Mouse (Mus musculus): ENCODE measurements around the gene Cdc42ep1. TPM values are rescaled to one million over a fixed set of nuclear protein-coding genes. Genes with fewer than 3 reads are reported as not detected.

Gene Cdc42ep1
- polyA plus RNA-seq, 1 experiment from 2014 or later: 101 TPM

DNA sequence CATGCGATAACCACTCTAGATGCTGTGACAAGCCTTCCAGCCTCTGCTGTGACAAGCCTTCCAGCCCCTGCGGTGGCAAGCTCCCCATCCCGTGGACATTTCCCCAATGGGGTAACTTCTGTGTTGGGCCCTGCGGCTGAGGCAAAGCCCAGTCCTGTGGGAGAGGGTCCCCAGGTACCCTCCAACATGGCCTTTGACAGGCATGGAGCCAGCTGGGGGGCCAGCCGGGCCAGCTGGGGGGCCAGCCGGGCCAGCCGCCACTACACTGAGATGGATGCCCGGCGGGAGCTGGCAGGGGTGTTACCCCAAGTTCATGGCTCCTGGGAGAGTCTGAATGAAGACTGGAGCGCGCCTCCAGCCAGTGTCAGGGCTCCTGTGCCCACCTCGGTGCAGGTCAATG lies 7.1 kb downstream of the Cdc42ep1 start:
- H3K27ac ChIP-seq (ENCODE audit: low read depth): peak overlapping the region; percentile 84
- peaks cover 21% of the 10 kb centered on the region for H3K4me1 ChIP-seq (ENCODE audit: insufficient read depth)
- H3K4me3 ChIP-seq (ENCODE audit: low read depth, low read length): no peak overlapping the region
- H3K36me3 ChIP-seq (ENCODE audit: insufficient read depth): peaks cover 51% of the 10 kb centered on the region
- 67% methylated on average over 12 of the region's 12 CpGs for WGBS
- H3K9me3 ChIP-seq (ENCODE audit: low read depth, low read length): no peaks in the 10 kb centered on the region
- H3K27me3 ChIP-seq (ENCODE audit: insufficient read depth, low read length): no peaks in the 10 kb centered on the region
- TF ChIP-seq CTCF (IDR thresholded peaks at IDR 0.05; ENCODE audit: low read depth): no peak
- H3K9ac ChIP-seq: no peak overlapping the region
- H3K4me2 ChIP-seq: no peak overlapping the region
- DNase-seq (peak; percentile 1), ATAC-seq (ENCODE audit: insufficient read depth) (no peak)

DNA sequence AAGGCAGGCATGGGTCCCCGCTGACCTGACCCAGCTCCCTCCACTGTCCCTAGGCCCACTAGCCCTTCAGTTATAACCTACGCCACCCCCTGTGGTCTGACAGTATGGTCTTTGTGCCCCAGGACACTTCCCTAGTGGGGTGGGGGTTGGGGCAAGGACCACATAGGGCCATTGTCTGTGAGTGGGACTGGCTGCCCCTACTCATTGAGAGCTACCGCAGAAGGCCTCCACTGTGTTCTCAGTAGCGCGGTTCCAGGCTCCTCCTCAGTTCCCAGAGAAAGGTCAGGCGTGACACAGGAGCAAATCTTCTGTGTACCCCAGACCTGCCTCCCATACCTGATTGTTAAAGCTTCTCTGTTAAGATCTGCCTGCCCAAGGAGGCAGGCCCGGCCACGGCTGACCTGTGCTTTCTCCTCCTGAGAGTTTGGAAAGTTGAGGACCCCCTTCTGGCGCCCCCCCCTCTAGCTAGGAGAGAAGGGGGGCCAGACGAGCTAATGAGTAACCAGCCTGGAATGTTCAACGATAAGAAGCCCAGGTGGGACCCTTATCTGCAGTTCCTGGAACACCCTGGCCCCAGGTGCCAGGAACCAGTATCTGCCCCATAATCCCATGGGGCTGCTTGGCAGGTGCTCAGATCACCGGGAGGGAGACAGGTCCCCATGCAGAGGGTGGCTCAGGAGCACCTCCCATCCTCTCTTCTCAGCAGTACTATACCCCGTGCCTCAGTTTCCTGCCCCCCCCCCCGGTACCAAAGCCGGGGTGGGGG lies 7.8 kb downstream of the Cdc42ep1 start:
- Histone ChIP-seq H3K4me1 (ENCODE audit: insufficient read depth) (peaks cover 18% of the 10 kb centered on the region), H3K9me3 (ENCODE audit: low read depth, low read length) (no peaks in the 10 kb centered on the region), H3K9ac (no peak overlapping the region; the same call in 1 of the 2 replicates), H3K4me3 (ENCODE audit: low read depth, low read length) (no peak overlapping the region), H3K4me2 (peak overlapping the region; percentile 11; the same call in 1 of the 2 replicates), H3K36me3 (ENCODE audit: insufficient read depth) (peaks cover 50% of the 10 kb centered on the region), H3K27ac (ENCODE audit: low read depth) (peak overlapping the region; percentile 84), H3K27me3 (ENCODE audit: insufficient read depth, low read length) (no peaks in the 10 kb centered on the region)
- ATAC-seq (ENCODE audit: insufficient read depth) (peak; percentile 42), DNase-seq (peak; percentile 69)
- 46% methylated on average over 14 of the region's 15 CpGs for WGBS
- TF ChIP-seq CTCF (IDR thresholded peaks at IDR 0.05; ENCODE audit: low read depth): no peak

DNA sequence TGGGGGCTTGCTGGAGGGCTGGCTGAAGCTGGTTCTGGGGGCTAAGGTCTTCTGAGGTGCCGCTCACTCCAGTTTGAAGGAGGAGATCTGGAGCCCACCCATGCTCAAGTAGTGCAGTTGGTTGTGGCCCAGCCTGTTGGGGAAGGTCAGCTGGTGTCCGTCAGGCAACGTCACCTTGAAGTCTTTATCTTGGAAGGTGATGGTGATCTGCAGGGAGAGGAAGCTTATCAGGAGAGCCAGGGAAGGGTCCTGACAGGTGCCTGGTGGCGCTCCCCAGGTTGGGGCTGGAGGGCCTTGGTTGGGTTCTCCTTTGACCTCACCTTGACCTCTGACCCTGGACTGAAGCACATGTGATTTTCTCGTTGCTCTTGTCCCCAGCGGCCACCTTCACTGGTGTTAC lies 8.5 kb downstream of the Cdc42ep1 start:
- WGBS: 38% methylated on average over 6 of the region's 6 CpGs
- no peak for TF ChIP-seq CTCF (IDR thresholded peaks at IDR 0.05; ENCODE audit: low read depth)
- Histone ChIP-seq H3K36me3 (ENCODE audit: insufficient read depth) (peaks cover 43% of the 10 kb centered on the region), H3K9me3 (ENCODE audit: low read depth, low read length) (no peaks in the 10 kb centered on the region), H3K27me3 (ENCODE audit: insufficient read depth, low read length) (no peaks in the 10 kb centered on the region), H3K4me3 (ENCODE audit: low read depth, low read length) (no peak overlapping the region), H3K4me2 (no peak overlapping the region), H3K4me1 (ENCODE audit: insufficient read depth) (peaks cover 10% of the 10 kb centered on the region), H3K27ac (ENCODE audit: low read depth) (peak overlapping the region; percentile 58; the same call in 1 of the 2 replicates), H3K9ac (no peak overlapping the region)
- DNase-seq (peak; percentile 40), ATAC-seq (ENCODE audit: insufficient read depth) (0 out of 2 replicates have a peak, but pooled peaks have one; percentile 14)

DNA sequence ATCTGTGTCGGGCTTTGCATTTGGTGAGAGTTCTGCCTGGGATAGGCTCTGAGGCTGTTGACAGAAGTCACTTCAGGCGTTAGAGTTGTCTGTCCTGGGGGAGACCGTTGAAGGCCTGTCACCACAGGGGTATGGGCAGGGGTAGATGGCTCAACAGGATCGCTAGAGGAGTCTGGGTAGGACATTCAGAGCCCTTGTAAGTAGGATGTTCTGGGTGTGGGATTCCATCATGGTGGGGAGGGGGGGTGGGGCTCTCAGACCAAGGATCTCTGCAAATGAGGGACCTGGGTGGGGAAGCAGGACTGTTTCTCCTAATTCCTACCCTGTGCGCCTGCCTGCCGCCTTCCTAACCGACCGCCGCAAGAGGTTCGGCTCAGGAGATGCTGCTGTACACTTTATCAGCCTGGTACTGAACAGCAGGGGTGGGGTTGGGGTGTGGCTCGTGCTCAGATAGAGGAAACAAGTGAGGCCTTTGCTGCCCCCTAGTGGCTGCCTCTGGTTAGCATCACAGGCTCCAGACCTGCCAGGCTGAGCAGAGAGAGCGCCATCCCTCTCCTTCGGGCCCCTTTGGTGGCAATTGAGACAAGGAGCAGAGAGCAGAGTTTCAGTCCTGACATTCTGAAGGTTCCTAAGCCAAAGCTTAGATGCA lies 9.2 kb downstream of the Cdc42ep1 start:
- DNase-seq (peak; percentile 96), ATAC-seq (ENCODE audit: insufficient read depth) (peak; percentile 83)
- H3K27me3 ChIP-seq (ENCODE audit: insufficient read depth, low read length): no peaks in the 10 kb centered on the region
- peak overlapping the region; percentile 45 for H3K4me2 ChIP-seq
- no peak overlapping the region for H3K9ac ChIP-seq
- TF ChIP-seq CTCF (IDR thresholded peaks at IDR 0.05; ENCODE audit: low read depth): peak; percentile 97
- H3K36me3 ChIP-seq (ENCODE audit: insufficient read depth): peaks cover 37% of the 10 kb centered on the region
- peaks cover 8% of the 10 kb centered on the region for H3K4me1 ChIP-seq (ENCODE audit: insufficient read depth)
- 8% methylated on average over 13 of the region's 13 CpGs for WGBS
- H3K4me3 ChIP-seq (ENCODE audit: low read depth, low read length): no peak overlapping the region
- no peaks in the 10 kb centered on the region for H3K9me3 ChIP-seq (ENCODE audit: low read depth, low read length)
- H3K27ac ChIP-seq (ENCODE audit: low read depth): peak overlapping the region; percentile 58; the same call in 1 of the 2 replicates

DNA sequence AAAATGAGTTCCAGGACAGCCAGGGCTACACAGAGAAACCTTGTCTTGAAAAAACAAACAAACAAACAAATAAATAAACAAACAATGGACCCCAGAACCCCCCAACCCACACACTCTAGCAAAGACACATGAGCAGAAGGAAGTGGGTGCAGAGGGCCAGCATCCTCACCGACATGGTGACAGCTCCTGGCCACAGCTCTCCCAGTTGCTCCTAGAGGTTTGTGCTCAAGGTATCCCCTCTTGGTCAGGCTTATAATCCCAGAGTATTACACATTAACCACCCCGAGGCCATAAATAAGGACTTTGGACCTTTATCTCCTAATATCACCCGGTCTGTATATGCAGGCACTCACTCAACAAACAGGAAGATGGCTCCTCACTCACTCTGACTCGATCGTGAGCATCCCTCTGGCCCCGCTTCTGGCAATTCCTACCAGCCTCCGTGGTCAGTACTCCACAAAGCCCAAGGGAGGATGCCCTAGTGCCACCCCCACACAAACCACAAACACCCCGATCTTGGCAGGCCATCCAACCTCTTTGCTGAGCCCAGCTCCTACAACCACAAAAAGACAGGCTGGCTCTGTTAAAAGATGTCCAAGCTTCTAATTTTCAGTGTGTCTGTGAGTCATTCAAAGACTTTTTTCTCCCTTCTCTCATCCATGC lies 13.0 kb downstream of the Cdc42ep1 start, which contains the start of gene Lgals2:
TSS of gene Lgals2 (minus strand) at position 227 of the 663 bp plus-strand sequence.
- no peak within 1 kb of the TSS for H3K9ac ChIP-seq
- H3K36me3 ChIP-seq (ENCODE audit: insufficient read depth): peaks cover 1% of the 10 kb centered on the region; the same call in 1 of the 2 replicates
- no peak within 1 kb of the TSS for H3K4me3 ChIP-seq (ENCODE audit: low read depth, low read length)
- H3K27ac ChIP-seq (ENCODE audit: low read depth): no peak within 1 kb of the TSS
- 63% methylated on average over 8 of the region's 8 CpGs for WGBS
- H3K9me3 ChIP-seq (ENCODE audit: low read depth, low read length): no peaks in the 10 kb centered on the region
- no peak for TF ChIP-seq CTCF (IDR thresholded peaks at IDR 0.05; ENCODE audit: low read depth)
- H3K4me2 ChIP-seq: no peak within 1 kb of the TSS
- ATAC-seq (ENCODE audit: insufficient read depth) (no peak), DNase-seq (no peak)
- H3K4me1 ChIP-seq (ENCODE audit: insufficient read depth): peaks cover 8% of the 10 kb centered on the region
- H3K27me3 ChIP-seq (ENCODE audit: insufficient read depth, low read length): no peaks in the 10 kb centered on the region

DNA sequence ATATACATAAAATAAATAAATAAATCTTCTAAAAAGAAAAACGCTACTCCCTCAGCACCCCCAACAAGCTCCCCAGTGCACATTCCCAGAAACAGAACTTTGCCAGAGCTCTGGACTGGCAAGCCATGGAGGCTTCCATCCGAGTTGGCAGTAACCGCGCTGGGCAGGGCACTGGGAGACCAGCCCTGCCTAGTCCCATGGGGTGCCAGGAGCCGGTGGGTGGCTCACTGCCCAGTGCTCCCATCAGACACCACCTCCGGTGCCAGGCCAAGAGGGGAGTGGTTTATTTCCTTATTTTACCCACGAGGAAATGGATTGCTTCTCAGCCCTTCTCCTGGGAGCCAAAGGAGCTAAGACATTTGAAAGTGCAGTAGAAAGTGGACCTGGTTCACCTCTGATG lies 14.6 kb downstream of the Cdc42ep1 start:
- no peak overlapping the region for H3K27ac ChIP-seq (ENCODE audit: low read depth)
- H3K4me3 ChIP-seq (ENCODE audit: low read depth, low read length): no peak overlapping the region
- no peaks in the 10 kb centered on the region for H3K9me3 ChIP-seq (ENCODE audit: low read depth, low read length)
- ATAC-seq (ENCODE audit: insufficient read depth) (no peak), DNase-seq (no peak)
- WGBS: 75% methylated on average over 7 of the region's 7 CpGs
- no peak overlapping the region for H3K4me2 ChIP-seq
- H3K36me3 ChIP-seq (ENCODE audit: insufficient read depth): no peaks in the 10 kb centered on the region
- H3K9ac ChIP-seq: no peak overlapping the region
- no peaks in the 10 kb centered on the region for H3K27me3 ChIP-seq (ENCODE audit: insufficient read depth, low read length)
- no peak for TF ChIP-seq CTCF (IDR thresholded peaks at IDR 0.05; ENCODE audit: low read depth)
- no peaks in the 10 kb centered on the region for H3K4me1 ChIP-seq (ENCODE audit: insufficient read depth)

DNA sequence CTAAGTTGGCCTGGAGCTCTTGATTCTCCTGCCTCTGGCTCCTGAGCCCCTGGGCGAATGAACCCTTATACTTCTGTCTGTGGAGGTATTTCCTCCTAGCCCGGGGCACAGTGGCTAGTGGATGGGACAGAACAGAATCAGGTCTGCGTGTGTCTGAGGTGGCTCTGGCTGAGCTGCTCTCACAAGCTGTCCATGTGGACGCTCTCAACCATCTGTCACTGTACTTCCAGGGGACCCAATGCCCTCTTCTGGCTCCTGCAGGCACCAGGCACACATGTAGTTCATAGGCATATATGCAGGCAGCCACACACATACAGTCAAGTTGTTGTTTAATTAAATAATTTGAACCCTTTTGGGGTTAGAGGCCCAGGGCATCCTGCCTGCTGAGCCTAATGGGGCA lies 16.9 kb downstream of the Cdc42ep1 start:
- H3K4me2 ChIP-seq: no peak overlapping the region
- no peak overlapping the region for H3K4me3 ChIP-seq (ENCODE audit: low read depth, low read length)
- H3K9ac ChIP-seq: no peak overlapping the region
- no peaks in the 10 kb centered on the region for H3K27me3 ChIP-seq (ENCODE audit: insufficient read depth, low read length)
- no peak for TF ChIP-seq CTCF (IDR thresholded peaks at IDR 0.05; ENCODE audit: low read depth)
- no peaks in the 10 kb centered on the region for H3K36me3 ChIP-seq (ENCODE audit: insufficient read depth)
- WGBS: 66% methylated on average over 4 of the region's 4 CpGs
- H3K27ac ChIP-seq (ENCODE audit: low read depth): 0 out of 2 replicates have a peak overlapping the region, but pooled peaks have one; percentile 18
- DNase-seq: no peak
- ATAC-seq (ENCODE audit: insufficient read depth): no peak
- H3K9me3 ChIP-seq (ENCODE audit: low read depth, low read length): no peaks in the 10 kb centered on the region
- no peaks in the 10 kb centered on the region for H3K4me1 ChIP-seq (ENCODE audit: insufficient read depth)
